Mouse (Mus musculus) MEL (cell line): ENCODE results near the gene Ugt1a10. TPM values are rescaled to one million over a fixed set of nuclear protein-coding genes. Genes with fewer than 3 reads are reported as not detected.

Experiments used
- DNase-seq: peaks from one replicate; pipeline ENCODE4 v3.0.0; 2011; ENCODE audit warnings: low read depth, low spot score
- H3K27ac ChIP-seq: 2 replicates; pipeline ENCODE4 v1.5.1; 2012; ENCODE audit warnings: low read depth, mild to moderate bottlenecking, control low read depth, low read length, moderate library complexity; ENCODE audit not compliant: control insufficient read depth
- H3K27me3 ChIP-seq, 2 experiments: fragments of 150-350 bp in 1 of 2; sonication (generic) in 1 of 2; 2 replicates each; pipeline ENCODE4 v1.6.1; 2012; ENCODE audit warnings: low read length in 2 of 2, mild to moderate bottlenecking in 2 of 2, improper control_type of control experiment in 1 of 2, moderate library complexity in 1 of 2; ENCODE audit not compliant: insufficient read depth in 2 of 2, control insufficient read depth in 1 of 2
- H3K36me3 ChIP-seq, 2 experiments: 2 replicates each; pipeline ENCODE4 v1.6.1; 2012 to 2014; ENCODE audit warnings: low read length in 2 of 2, improper control_type of control experiment in 1 of 2, inconsistent platforms in 1 of 2, mild to moderate bottlenecking in 1 of 2; ENCODE audit not compliant: insufficient read depth in 2 of 2, control insufficient read depth in 1 of 2
- H3K4me1 ChIP-seq, 2 experiments: fragments of 150-350 bp in 1 of 2; sonication (generic) in 1 of 2; 2 replicates each; pipeline ENCODE4 v1.6.1; 2012; ENCODE audit warnings: low read length in 2 of 2, improper control_type of control experiment in 1 of 2, mild to moderate bottlenecking in 1 of 2; ENCODE audit not compliant: insufficient read depth in 2 of 2, control insufficient read depth in 1 of 2
- H3K4me3 ChIP-seq, 2 experiments: fragments of 150-350 bp in 1 of 2; sonication (generic) in 1 of 2; 2 replicates each; pipeline ENCODE4 v1.5.1; 2012; ENCODE audit warnings: low read depth in 2 of 2, low read length in 2 of 2, mild to moderate bottlenecking in 2 of 2, moderate library complexity in 2 of 2, control low read depth in 1 of 2, improper control_type of control experiment in 1 of 2; ENCODE audit not compliant: control insufficient read depth in 1 of 2, insufficient read depth in 1 of 2
- H3K79me2 ChIP-seq: 2 replicates; pipeline ENCODE4 v1.6.1; 2012; ENCODE audit warnings: mild to moderate bottlenecking, low read length, moderate library complexity; ENCODE audit not compliant: control insufficient read depth, poor library complexity, insufficient read depth
- H3K9ac ChIP-seq: 2 replicates; pipeline ENCODE4 v1.6.1; 2012; ENCODE audit warnings: low read depth, mild to moderate bottlenecking, control low read depth, low read length, moderate library complexity; ENCODE audit not compliant: control insufficient read depth, poor library complexity, severe bottlenecking
- H3K9me3 ChIP-seq: fragments of 150-350 bp; sonication (generic); replicated peaks from 2 replicates; pipeline ENCODE4 v1.6.1; 2012; ENCODE audit warnings: mild to moderate bottlenecking, low read length, improper control_type of control experiment, moderate library complexity; ENCODE audit not compliant: insufficient read depth
- BHLHE40 ChIP-seq: IDR thresholded peaks from 2 replicates; pipeline ENCODE4 v1.6.1; 2012; ENCODE audit warnings: low read depth, mild to moderate bottlenecking, inconsistent platforms, low read length, improper control_type of control experiment, borderline replicate concordance
- CHD2 ChIP-seq: IDR thresholded peaks from 2 replicates; pipeline ENCODE4 v1.6.1; 2011; ENCODE audit warnings: low read length, improper control_type of control experiment
- CTCF ChIP-seq, 3 experiments: IDR thresholded peaks in 2 of 3; conservative IDR thresholded peaks in 1 of 3; 2 replicates each; pipeline ENCODE4 v1.5.1; 2011 to 2012; ENCODE audit warnings: low read length in 3 of 3, low read depth in 2 of 3, mild to moderate bottlenecking in 2 of 3, improper control_type of control experiment in 1 of 3, inconsistent platforms in 1 of 3, mixed read lengths in 1 of 3, moderate library complexity in 1 of 3; ENCODE audit not compliant: control insufficient read depth in 1 of 3, insufficient read depth in 1 of 3, poor library complexity in 1 of 3, severe bottlenecking in 1 of 3
- E2F4 ChIP-seq: IDR thresholded peaks from 2 replicates; pipeline ENCODE4 v1.6.1; 2011; ENCODE audit warnings: low read depth, low read length, improper control_type of control experiment, borderline replicate concordance
- ELF1 ChIP-seq: IDR thresholded peaks from 2 replicates; pipeline ENCODE4 v1.6.1; 2014; ENCODE audit warnings: low read depth, mild to moderate bottlenecking, inconsistent platforms, low read length, improper control_type of control experiment, moderate library complexity
- EP300 ChIP-seq, 2 experiments: IDR thresholded peaks; 2 replicates each; pipeline ENCODE4 v1.6.1; 2011; ENCODE audit warnings: improper control_type of control experiment in 2 of 2, low read length in 2 of 2, low read depth in 1 of 2, mild to moderate bottlenecking in 1 of 2
- ETS1 ChIP-seq: IDR thresholded peaks from 2 replicates; pipeline ENCODE4 v1.6.1; 2012; ENCODE audit warnings: low read depth, mild to moderate bottlenecking, inconsistent platforms, low read length, improper control_type of control experiment, moderate library complexity
- HCFC1 ChIP-seq: IDR thresholded peaks from 2 replicates; pipeline ENCODE4 v1.6.1; 2012; ENCODE audit warnings: low read depth, mild to moderate bottlenecking, inconsistent platforms, low read length, improper control_type of control experiment, moderate library complexity
- MAFK ChIP-seq: IDR thresholded peaks from 2 replicates; pipeline ENCODE4 v1.6.1; 2011; ENCODE audit warnings: low read depth, mild to moderate bottlenecking, low read length, improper control_type of control experiment, borderline replicate concordance
- MAX ChIP-seq: IDR thresholded peaks from 2 replicates; pipeline ENCODE4 v1.6.1; 2011; ENCODE audit warnings: low read length, improper control_type of control experiment
- MEF2A ChIP-seq: IDR thresholded peaks from 2 replicates; pipeline ENCODE4 v1.6.1; 2014; ENCODE audit warnings: low read depth, mild to moderate bottlenecking, inconsistent platforms, low read length, improper control_type of control experiment; ENCODE audit not compliant: poor library complexity, insufficient replicate concordance, severe bottlenecking; ENCODE audit errors: extremely low read depth
- MXI1 ChIP-seq: IDR thresholded peaks from 2 replicates; pipeline ENCODE4 v1.6.1; 2011; ENCODE audit warnings: mild to moderate bottlenecking, low read depth, low read length, improper control_type of control experiment
- MYB ChIP-seq: IDR thresholded peaks from 2 replicates; pipeline ENCODE4 v1.6.1; 2011; ENCODE audit warnings: mild to moderate bottlenecking, low read depth, low read length, improper control_type of control experiment
- NELFE ChIP-seq: IDR thresholded peaks from 2 replicates; pipeline ENCODE4 v1.6.1; 2011; ENCODE audit warnings: low read depth, low read length, improper control_type of control experiment
- NRF1 ChIP-seq: IDR thresholded peaks from 2 replicates; pipeline ENCODE4 v1.6.1; 2014; ENCODE audit warnings: low read depth, mild to moderate bottlenecking, inconsistent platforms, low read length, improper control_type of control experiment, moderate library complexity; ENCODE audit not compliant: poor library complexity, insufficient read depth, severe bottlenecking
- POLR2A ChIP-seq, 2 experiments: IDR thresholded peaks; 2 replicates each; pipeline ENCODE4 v1.6.1; 2011 to 2012; ENCODE audit warnings: low read length in 2 of 2, mild to moderate bottlenecking in 2 of 2, control low read depth in 1 of 2, improper control_type of control experiment in 1 of 2, low read depth in 1 of 2, moderate library complexity in 1 of 2; ENCODE audit not compliant: control insufficient read depth in 1 of 2, insufficient read depth in 1 of 2, poor library complexity in 1 of 2
- POLR2AphosphoS2 ChIP-seq: IDR thresholded peaks from 2 replicates; pipeline ENCODE4 v1.6.1; 2011; ENCODE audit warnings: low read length, improper control_type of control experiment
- POLR2AphosphoS5 ChIP-seq: IDR thresholded peaks from 2 replicates; pipeline ENCODE4 v1.6.1; 2012; ENCODE audit warnings: low read depth, borderline replicate concordance, mild to moderate bottlenecking, inconsistent platforms, low read length, moderate library complexity, mixed read lengths
- SIN3A ChIP-seq: IDR thresholded peaks from 2 replicates; pipeline ENCODE4 v1.6.1; 2012; ENCODE audit warnings: low read length, improper control_type of control experiment, inconsistent platforms
- TAL1 ChIP-seq: IDR thresholded peaks from 2 replicates; pipeline ENCODE4 v1.6.1; 2012; ENCODE audit warnings: mild to moderate bottlenecking, inconsistent platforms, low read length, moderate library complexity, mixed read lengths
- TBP ChIP-seq: IDR thresholded peaks from 2 replicates; pipeline ENCODE4 v1.8.0; 2011; ENCODE audit warnings: low read depth, low read length, improper control_type of control experiment
- TCF12 ChIP-seq: IDR thresholded peaks from 2 replicates; pipeline ENCODE4 v1.6.1; 2014; ENCODE audit warnings: low read depth, mild to moderate bottlenecking, inconsistent platforms, low read length, improper control_type of control experiment, moderate library complexity
- UBTF ChIP-seq: IDR thresholded peaks from 2 replicates; pipeline ENCODE4 v1.6.1; 2012; ENCODE audit warnings: low read depth, mild to moderate bottlenecking, inconsistent platforms, low read length, improper control_type of control experiment, moderate library complexity, borderline replicate concordance; ENCODE audit not compliant: insufficient read depth
- USF2 ChIP-seq, 2 experiments: IDR thresholded peaks; 2 replicates each; pipeline ENCODE4 v1.6.1; 2011 to 2012; ENCODE audit warnings: improper control_type of control experiment in 2 of 2, low read length in 2 of 2, borderline replicate concordance in 1 of 2, inconsistent platforms in 1 of 2, low read depth in 1 of 2, mild to moderate bottlenecking in 1 of 2; ENCODE audit not compliant: insufficient read depth in 1 of 2
- ZC3H11A ChIP-seq: IDR thresholded peaks from 2 replicates; pipeline ENCODE4 v1.6.1; 2012; ENCODE audit warnings: low read depth, mild to moderate bottlenecking, inconsistent platforms, low read length, improper control_type of control experiment
- ZKSCAN1 ChIP-seq: IDR thresholded peaks from 2 replicates; pipeline ENCODE4 v1.6.1; 2012; ENCODE audit warnings: low read depth, mild to moderate bottlenecking, inconsistent platforms, low read length, improper control_type of control experiment, moderate library complexity
- ZMIZ1 ChIP-seq: IDR thresholded peaks from 2 replicates; pipeline ENCODE4 v1.6.1; 2012; ENCODE audit warnings: low read depth, mild to moderate bottlenecking, inconsistent platforms, low read length, improper control_type of control experiment, moderate library complexity
- polyA plus RNA-seq, 2 experiments: library from polyadenylated mRNA; stranded (reverse) in 1 of 2; unstranded in 1 of 2; fragments of >175 nt in 1 of 2; fragments of >200 nt in 1 of 2; gene quantifications; 2 replicates each; pipeline versions ENCODE4 v1.2.1 to v1.2.4; 2012; ENCODE audit warnings: low replicate concordance in 2 of 2, low read depth in 1 of 2; ENCODE audit not compliant: insufficient read length in 2 of 2, insufficient read depth in 1 of 2, missing spikeins in 1 of 2
- total RNA-seq: library from RNA; depleted of rRNA; stranded (reverse); fragments of 300-350 nt; gene quantifications from 2 replicates; pipeline ENCODE4 v1.2.3, GENCODE M21; 2012

The Ugt1a10 gene
- total and polyA plus RNA-seq, 3 experiments, result not detected

GRCm38 (mm10) chr1:88262255-88262654 is 207.1 kb downstream of the Ugt1a10 start:
- Histone ChIP-seq H3K9me3 (no peaks in the 10 kb centered on the region), H3K27me3 (no peaks in the 10 kb centered on the region), H3K4me3 (no peak overlapping the region), H3K9ac (no peak overlapping the region), H3K36me3 (peaks cover 14 to 24% of the 10 kb centered on the region in 2 experiments), H3K27ac (peak overlapping the region; percentile 31), H3K79me2 (no peaks in the 10 kb centered on the region), H3K4me1 (peaks cover 7 to 17% of the 10 kb centered on the region in 2 experiments)
- TF ChIP-seq E2F4, result no peak
- peak; percentile 53; the same call in 1 of the 2 replicates for TF ChIP-seq SIN3A
- no peak for TF ChIP-seq ZKSCAN1
- peak; percentile 58; the same call in 1 of the 2 replicates for TF ChIP-seq CHD2
- TF ChIP-seq ETS1, result peak; percentile 96
- TF ChIP-seq BHLHE40, result no peak
- no peak for TF ChIP-seq ELF1
- peak; percentile 51 to 79 for TF ChIP-seq EP300 (IDR thresholded peaks at IDR 0.05; ENCODE audit: low read depth in 1 of 2, low read length in 2 of 2)
- TF ChIP-seq TCF12, result 0 out of 2 replicates have a peak, but pooled peaks have one; percentile 23
- TF ChIP-seq MXI1, result no peak
- TF ChIP-seq POLR2AphosphoS5, result no peak
- TF ChIP-seq NELFE, result 0 out of 2 replicates have a peak, but pooled peaks have one; percentile 2
- TF ChIP-seq USF2 (IDR thresholded peaks at IDR 0.05; ENCODE audit: borderline replicate concordance in 1 of 2, insufficient read depth in 1 of 2, low read depth in 1 of 2, low read length in 2 of 2), result no peak
- TF ChIP-seq MAX, result no peak
- no peak for TF ChIP-seq UBTF
- TF ChIP-seq NRF1, result no peak
- TF ChIP-seq MYB, result peak; percentile 53; the same call in 1 of the 2 replicates
- TF ChIP-seq HCFC1, result 0 out of 2 replicates have a peak, but pooled peaks have one; percentile 23
- no peak for TF ChIP-seq CTCF (IDR thresholded peaks at IDR 0.05 in 2 of 3, conservative IDR thresholded peaks at IDR 0.05 in 1 of 3; ENCODE audit: control insufficient read depth in 1 of 3, insufficient read depth in 1 of 3, low read depth in 2 of 3, low read length in 3 of 3, poor library complexity in 1 of 3, severe bottlenecking in 1 of 3)
- no peak for TF ChIP-seq MEF2A
- 0 out of 2 replicates have a peak, but pooled peaks have one; percentile 18 for TF ChIP-seq ZC3H11A
- no peak for TF ChIP-seq ZMIZ1
- peak; percentile 79 for TF ChIP-seq POLR2AphosphoS2
- TF ChIP-seq POLR2A (IDR thresholded peaks at IDR 0.05; ENCODE audit: control insufficient read depth in 1 of 2, insufficient read depth in 1 of 2, low read depth in 1 of 2, low read length in 2 of 2, poor library complexity in 1 of 2), result peak in 1 of 2 experiments; percentile 59; a peak in 2 of 4 replicates
- peak; percentile 31; the same call in 1 of the 2 replicates for TF ChIP-seq TBP
- TF ChIP-seq TAL1, result no peak
- no peak for TF ChIP-seq MAFK
- peak; percentile 94 for DNase-seq
